Comparison of ENCODE assay signal across 8 mouse cellular contexts in the genomic region with DNA sequence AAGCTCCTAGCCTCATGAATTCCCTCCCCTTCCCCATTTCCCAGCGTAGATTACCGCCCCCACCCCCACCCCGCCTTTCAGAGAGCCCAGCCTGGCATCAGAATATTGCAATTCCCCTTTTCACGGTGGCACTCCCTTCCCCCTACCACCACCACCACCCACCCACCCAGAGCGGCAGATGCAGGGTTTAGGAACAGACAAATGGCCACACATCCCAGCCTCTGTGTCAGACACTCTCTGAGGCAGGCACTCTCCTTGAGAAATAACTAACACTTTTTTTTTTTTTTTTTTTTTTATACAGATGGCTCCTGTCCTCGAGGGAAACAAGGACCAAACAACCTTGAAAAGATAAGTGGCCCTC. TPM values are rescaled to one million over a fixed set of nuclear protein-coding genes. Genes with fewer than 3 reads are reported as not detected.
DNase-seq lines count a peak whose midpoint lies in the region; ATAC-seq and TF ChIP-seq lines count a peak whose summit lies in the region.

No protein-coding gene starts in this region.

- in situ Hi-C loops in CH12.LX (cut with MboI; ENCODE audit: low pct_ligation_motif_present, low pct_unique_long_range_greater_than_20kb, low sequenced_read_pairs): loop anchor here (25.0 kb wide), 1 partner anchor 280 kb away; no protein-coding TSS in a partner anchor

- H3K4me3 ChIP-seq in heart, adult 2 months: 0 out of 2 replicates have a peak overlapping the region, but pooled peaks have one; percentile 21
- peak overlapping the region; percentile 37 to 57 (median 39) for H3K4me3 ChIP-seq in CH12.LX (replicated peaks in 1 of 3; ENCODE audit: low read depth in 2 of 3, low read length in 2 of 3, poor library complexity in 1 of 3)
- peak overlapping the region; percentile 43 for H3K4me3 ChIP-seq in forebrain, embryonic 16.5 days (replicated peaks; ENCODE audit: low read length)
- peak overlapping the region; percentile 51 for H3K4me3 ChIP-seq in liver, postnatal 0 days (ENCODE audit: low read depth, low read length)

- H3K36me3 ChIP-seq in heart, adult 2 months (ENCODE audit: control insufficient read depth, insufficient read depth, low read length): no peaks in the 10 kb centered on the region
- H3K36me3 ChIP-seq in CH12.LX (replicated peaks in 1 of 2; ENCODE audit: control insufficient read depth in 1 of 2, insufficient read depth in 1 of 2, low read length in 1 of 2): no peaks in the 10 kb centered on the region
- no peaks in the 10 kb centered on the region for H3K36me3 ChIP-seq in forebrain, embryonic 16.5 days (ENCODE audit: control insufficient read depth, insufficient read depth)
- H3K36me3 ChIP-seq in liver, postnatal 0 days (replicated peaks; ENCODE audit: insufficient read depth, low read length): no peaks in the 10 kb centered on the region

- 3% methylated on average over 6 of the region's 6 CpGs for WGBS in heart, adult 2 months
- WGBS in forebrain, embryonic 16.5 days: 2% methylated on average over 6 of the region's 6 CpGs
- 5% methylated on average over 6 of the region's 6 CpGs for WGBS in liver, postnatal 0 days (ENCODE audit: insufficient replicate concordance)

- peaks cover 1% of the 10 kb centered on the region; the same call in 1 of the 2 replicates for H3K4me1 ChIP-seq in heart, adult 2 months (ENCODE audit: control insufficient read depth, insufficient read depth, low read length)
- H3K4me1 ChIP-seq in CH12.LX (ENCODE audit: control insufficient read depth in 1 of 2, insufficient read depth in 2 of 2): peaks cover 0 to 14% of the 10 kb centered on the region in 2 experiments; a peak in 2 of 4 replicates
- H3K4me1 ChIP-seq in forebrain, embryonic 16.5 days (replicated peaks; ENCODE audit: control insufficient read depth, insufficient read depth, low read length): peaks cover 4% of the 10 kb centered on the region; the same call in 1 of the 2 replicates
- peaks cover 4% of the 10 kb centered on the region for H3K4me1 ChIP-seq in liver, postnatal 0 days (ENCODE audit: insufficient read depth)

- no peak overlapping the region for H3K27ac ChIP-seq in heart, adult 2 months
- no peak overlapping the region for H3K27ac ChIP-seq in CH12.LX (ENCODE audit: insufficient read depth, low read depth)
- H3K27ac ChIP-seq in forebrain, embryonic 16.5 days (ENCODE audit: low read length): no peak overlapping the region
- no peak overlapping the region for H3K27ac ChIP-seq in liver, postnatal 0 days (ENCODE audit: low read depth)

- TF ChIP-seq RAD21 in CH12.LX (IDR thresholded peaks at IDR 0.05; ENCODE audit: low read depth, low read length): no peak

- intact Hi-C loops in heart, adult 2 months (cut with DNase I): loop anchor here (5.0 kb wide), 1 partner anchor 285 kb away; no protein-coding TSS in a partner anchor
- intact Hi-C loops in heart, postnatal 36 days (cut with DNase I): loop anchor here (1.0 kb wide), 1 partner anchor 143 kb away; no protein-coding TSS in a partner anchor
- intact Hi-C loops in left cerebral cortex, postnatal 36 days (cut with DNase I): loop anchor here (5.0 to 10.0 kb wide), 2 partner anchors 145 to 278 kb away; no protein-coding TSS in a partner anchor

- H3K4me2 ChIP-seq in CH12.LX (ENCODE audit: insufficient read depth, low read depth, poor library complexity, severe bottlenecking): peak overlapping the region; percentile 64
- peak overlapping the region; percentile 62 for H3K4me2 ChIP-seq in forebrain, embryonic 16.5 days (ENCODE audit: low read length)
- H3K4me2 ChIP-seq in liver, postnatal 0 days (ENCODE audit: low read depth, low read length): peak overlapping the region; percentile 75

- no peak for TF ChIP-seq EP300 in heart, adult 2 months (IDR thresholded peaks at IDR 0.05; ENCODE audit: insufficient read depth, low read depth, low read length)
- no peak for TF ChIP-seq EP300 in CH12.LX (IDR thresholded peaks at IDR 0.05; ENCODE audit: low read length)
- no peak for TF ChIP-seq EP300 in liver, postnatal 0 days (IDR thresholded peaks at IDR 0.05; ENCODE audit: low read depth)

- H3K9me3 ChIP-seq in CH12.LX (replicated peaks; ENCODE audit: low read length): no peaks in the 10 kb centered on the region
- no peaks in the 10 kb centered on the region for H3K9me3 ChIP-seq in forebrain, embryonic 16.5 days (ENCODE audit: control insufficient read depth, low read length)
- H3K9me3 ChIP-seq in liver, postnatal 0 days (ENCODE audit: low read length): no peaks in the 10 kb centered on the region

- ATAC-seq in forebrain, embryonic 16.5 days: peak; percentile 80
- ATAC-seq in liver, postnatal 0 days: peak; percentile 5; the same call in 1 of the 2 replicates

- dilution Hi-C loops in CH12.LX (cut with MboI; ENCODE audit: extremely low pct_ligation_motif_present, extremely low pct_unique_long_range_greater_than_20kb, low sequenced_read_pairs): no loop called here

- TF ChIP-seq POLR2A in heart, adult 2 months (IDR thresholded peaks at IDR 0.05; ENCODE audit: insufficient read depth, low read depth, low read length): no peak
- TF ChIP-seq POLR2A in CH12.LX (IDR thresholded peaks at IDR 0.05; ENCODE audit: low read depth, low read length): no peak

- no peak for DNase-seq in heart, adult 2 months
- no peak for DNase-seq in heart, postnatal 36 days
- no peak for DNase-seq in CH12.LX (ENCODE audit: extremely low read depth)
- DNase-seq in liver, postnatal 0 days: no peak
- no peak for DNase-seq in layer of hippocampus, postnatal 36 days
- no peak for DNase-seq in left cerebral cortex, postnatal 36 days (ENCODE audit: low spot score in 2 of 2)
- DNase-seq in spleen, adult 18-20 months: no peak

- H3K9ac ChIP-seq in heart, adult 2 months (ENCODE audit: low read depth, low read length): no peak overlapping the region; the same call in 1 of the 2 replicates
- H3K9ac ChIP-seq in CH12.LX (ENCODE audit: insufficient read depth, low read depth): peak overlapping the region; percentile 66
- H3K9ac ChIP-seq in forebrain, embryonic 16.5 days (replicated peaks; ENCODE audit: low read depth, low read length): peak overlapping the region; percentile 57
- H3K9ac ChIP-seq in liver, postnatal 0 days (replicated peaks): peak overlapping the region; percentile 42; the same call in 1 of the 2 replicates

- no peaks in the 10 kb centered on the region for H3K79me2 ChIP-seq in heart, adult 2 months (replicated peaks; ENCODE audit: control insufficient read depth, insufficient read depth, low read length)
- H3K79me2 ChIP-seq in CH12.LX (replicated peaks; ENCODE audit: control insufficient read depth, extremely low read depth, insufficient read depth, poor library complexity, severe bottlenecking): no peaks in the 10 kb centered on the region

- no peak for TF ChIP-seq CTCF in heart, adult 2 months (IDR thresholded peaks at IDR 0.05)
- TF ChIP-seq CTCF in CH12.LX (conservative IDR thresholded peaks at IDR 0.05 in 1 of 2, IDR thresholded peaks at IDR 0.05 in 1 of 2; ENCODE audit: low read depth in 2 of 2, low read length in 2 of 2): no peak
- TF ChIP-seq CTCF in liver, postnatal 0 days (IDR thresholded peaks at IDR 0.05; ENCODE audit: low read depth): no peak

- no peaks in the 10 kb centered on the region for H3K27me3 ChIP-seq in heart, adult 2 months (ENCODE audit: control insufficient read depth, insufficient read depth, low read length)
- H3K27me3 ChIP-seq in CH12.LX (replicated peaks): no peaks in the 10 kb centered on the region
- no peaks in the 10 kb centered on the region for H3K27me3 ChIP-seq in forebrain, embryonic 16.5 days (replicated peaks; ENCODE audit: control insufficient read depth, insufficient read depth, low read length)
- no peaks in the 10 kb centered on the region for H3K27me3 ChIP-seq in liver, postnatal 0 days (ENCODE audit: insufficient read depth, low read length)

TF ChIP-seq in CH12.LX, 34 proteins besides CTCF, POLR2A, EP300 and RAD21:
- no peak for TF ChIP-seq SIN3A (IDR thresholded peaks at IDR 0.05; ENCODE audit: low read length)
- TF ChIP-seq ZNF384 (IDR thresholded peaks at IDR 0.05; ENCODE audit: low read depth, low read length): peak; percentile 58; the same call in 1 of the 2 replicates

RNA-seq across cellular contexts. Expression of a gene that starts 19.2 kb away (rescaled TPM):
- total RNA-seq in heart, adult 2 months (2021): not detected
- not detected in 2 replicates for polyA plus RNA-seq in heart, adult 2 months (2012; rRNA removed)
- not detected for total RNA-seq in heart, postnatal 36 days (2021)
- total RNA-seq in CH12.LX (2012; rRNA removed): 0.08 and 0.13 TPM in 2 replicates
- 0.13 and 0.24 TPM in 2 replicates for total RNA-seq in CH12.LX (2014; rRNA removed)
- 0.23 and 0.34 TPM in 2 replicates for polyA plus RNA-seq in CH12.LX (2012; ENCODE audit: insufficient read length, low read depth)
- 0.05 and 0.11 TPM in 2 replicates for polyA plus RNA-seq in forebrain, embryonic 16.5 days (2015; fragmentation: Nextera tagmentation; extraction: Ambion mirVana)
- polyA plus RNA-seq in liver, postnatal 0 days (2015; fragmentation: Nextera tagmentation; extraction: Ambion mirVana): 0.02 and 0.04 TPM in 2 replicates
- total RNA-seq in layer of hippocampus, postnatal 36 days (2021): not detected
- not detected for total RNA-seq in left cerebral cortex, postnatal 36 days (2021)

RNA-seq across cellular contexts. Expression of a gene that starts 22.7 kb away (rescaled TPM):
- total RNA-seq in heart, adult 2 months (2021): not detected
- not detected in 2 replicates for polyA plus RNA-seq in heart, adult 2 months (2012; rRNA removed)
- total RNA-seq in heart, postnatal 36 days (2021): not detected
- total RNA-seq in CH12.LX (2012; rRNA removed): 0.13 and 0.17 TPM in 2 replicates
- total RNA-seq in CH12.LX (2014; rRNA removed): 0.31 and 0.47 TPM in 2 replicates
- 0.16 and 0.37 TPM in 2 replicates for polyA plus RNA-seq in CH12.LX (2012; ENCODE audit: insufficient read length, low read depth)
- 2.7 and 2.9 TPM in 2 replicates for polyA plus RNA-seq in forebrain, embryonic 16.5 days (2015; fragmentation: Nextera tagmentation; extraction: Ambion mirVana)
- 0.08 and 0.12 TPM in 2 replicates for polyA plus RNA-seq in liver, postnatal 0 days (2015; fragmentation: Nextera tagmentation; extraction: Ambion mirVana)
- total RNA-seq in layer of hippocampus, postnatal 36 days (2021): not detected
- not detected for total RNA-seq in left cerebral cortex, postnatal 36 days (2021)

RNA-seq across cellular contexts. Expression of a gene that starts 59.7 kb away (rescaled TPM):
- 1 to 10 TPM; 7.6 TPM for total RNA-seq in heart, adult 2 months (2021)
- 4.2 and 7.1 TPM in 2 replicates for polyA plus RNA-seq in heart, adult 2 months (2012; rRNA removed)
- total RNA-seq in heart, postnatal 36 days (2021): 1 to 10 TPM; 6.3 to 9.2 TPM
- total RNA-seq in CH12.LX (2012; rRNA removed): 54.2 and 69.8 TPM in 2 replicates
- total RNA-seq in CH12.LX (2014; rRNA removed): 196 and 211 TPM in 2 replicates
- polyA plus RNA-seq in CH12.LX (2012; ENCODE audit: insufficient read length, low read depth): 89.6 and 111 TPM in 2 replicates
- polyA plus RNA-seq in forebrain, embryonic 16.5 days (2015; fragmentation: Nextera tagmentation; extraction: Ambion mirVana): 64.6 and 75.4 TPM in 2 replicates
- 33.9 and 36.9 TPM in 2 replicates for polyA plus RNA-seq in liver, postnatal 0 days (2015; fragmentation: Nextera tagmentation; extraction: Ambion mirVana)
- 10 to 100 TPM; 11.0 to 11.3 TPM for total RNA-seq in layer of hippocampus, postnatal 36 days (2021)
- total RNA-seq in left cerebral cortex, postnatal 36 days (2021): 1 to 10 TPM; 8.1 to 8.9 TPM

Comparison
In these comparisons a context has a peak if more than half of its experiments do, and no peak if none do; other contexts are left out.
1. RNA of a gene that starts 59.7 kb away (total RNA-seq): 54.2 to 211 TPM in CH12.LX; 11.0 to 11.3 TPM in layer of hippocampus, postnatal 36 days, 6.3 to 9.2 TPM in heart, postnatal 36 days, 8.1 to 8.9 TPM in left cerebral cortex, postnatal 36 days and 7.6 TPM in heart, adult 2 months; every median in the first group is over 4 times any median in the second.
2. Peak in every context shown above with its lines, with median percentiles within 50 percentile points of each other: H3K4me3 ChIP-seq and H3K4me2 ChIP-seq.